Mouse (Mus musculus) kidney, postnatal 0 days (tissue): ENCODE data around the gene Kcnh2. TPM values are rescaled to one million over a fixed set of nuclear protein-coding genes. Genes with fewer than 3 reads are reported as not detected.

Experiments used
- ATAC-seq: fragments of 200-750 bp; cut with Nextera tagmentation; replicated peaks from 2 replicates; pipeline ENCODE4 v1.8.0; 2017; ENCODE audit warnings: low read depth, moderate number of reproducible peaks, moderate TSS enrichment, moderate library complexity; ENCODE audit not compliant: low FRiP score
- DNase-seq: peaks from one replicate; pipeline ENCODE4 v3.0.0-alpha.2; 2016; ENCODE audit warnings: low spot score
- H3K27ac ChIP-seq: fragments of 300-500 bp; sonication (generic); 2 replicates; pipeline ENCODE4 v1.5.1; 2014; ENCODE audit warnings: mild to moderate bottlenecking
- H3K27me3 ChIP-seq: fragments of 300-500 bp; sonication (generic); 2 replicates; pipeline ENCODE4 v1.6.1; 2014; ENCODE audit warnings: low read length, mixed read lengths; ENCODE audit not compliant: insufficient read depth
- H3K36me3 ChIP-seq: fragments of 300-500 bp; sonication (generic); 2 replicates; pipeline ENCODE4 v1.6.1; 2014; ENCODE audit warnings: low read length, mixed read lengths; ENCODE audit not compliant: insufficient read depth
- H3K4me1 ChIP-seq: fragments of 300-500 bp; sonication (generic); replicated peaks from 2 replicates; pipeline ENCODE4 v1.6.1; 2014; ENCODE audit warnings: antibody characterized with exemption, low read length, mixed read lengths; ENCODE audit not compliant: insufficient read depth
- H3K4me2 ChIP-seq: fragments of 300-500 bp; sonication (generic); 2 replicates; pipeline ENCODE4 v1.6.1; 2014; ENCODE audit warnings: mild to moderate bottlenecking, low read length, moderate library complexity, mixed read lengths
- H3K4me3 ChIP-seq: fragments of 300-500 bp; sonication (generic); replicated peaks from 2 replicates; pipeline ENCODE4 v1.5.1; 2014; ENCODE audit warnings: low read depth, low read length
- H3K9ac ChIP-seq: fragments of 300-500 bp; sonication (generic); 2 replicates; pipeline ENCODE4 v1.6.1; 2014; ENCODE audit warnings: low read depth, low read length
- H3K9me3 ChIP-seq: fragments of 300-500 bp; sonication (generic); replicated peaks from 2 replicates; pipeline ENCODE4 v1.6.1; 2016; ENCODE audit warnings: low read length, inconsistent platforms, mixed read lengths
- CTCF ChIP-seq: IDR thresholded peaks from 2 replicates; pipeline ENCODE4 v1.5.1; 2016; ENCODE audit warnings: antibody characterized with exemption, low read depth, mild to moderate bottlenecking, moderate library complexity
- WGBS: fragments of 180-500 bp; shearing (Covaris S2); extraction: QIAGEN DNeasy Blood & Tissue Kit; methylation state at CpG from one replicate; pipeline ENCODE4 v1.1.7; 2014; 5-methylcytosine and 5-hydroxymethylcytosine counted together
- polyA plus RNA-seq: library from polyadenylated mRNA; unstranded; fragments of >200 nt; fragmentation: Nextera tagmentation; extraction: Ambion mirVana; gene quantifications from 2 replicates; pipeline ENCODE4 v1.2.1, GENCODE M21; 2015

Kcnh2 gene
- polyA plus RNA-seq, 1 experiment from 2014 or later: 4.4 TPM

- WGBS: 67% methylated on average over 6 of the region's 6 CpGs
- Histone ChIP-seq H3K9ac (peak overlapping the region; percentile 53), H3K36me3 (0 out of 2 replicates have a peak, but pooled peaks cover 6% of the 10 kb centered on the region), H3K9me3 (no peaks in the 10 kb centered on the region), H3K4me1 (peaks cover 16% of the 10 kb centered on the region), H3K27me3 (no peaks in the 10 kb centered on the region), H3K27ac (peak overlapping the region; percentile 42; the same call in 1 of the 2 replicates), H3K4me2 (peak overlapping the region; percentile 71), H3K4me3 (peak overlapping the region; percentile 24; the same call in 1 of the 2 replicates)
- TF ChIP-seq CTCF: no peak
- ATAC-seq (no peak), DNase-seq (no peak)
These were observed 22.6 kb downstream of the Kcnh2 start for GRCm38 (mm10) chr5:24328813-24329211.

GRCm38 (mm10) chr5:24326842-24327417 is 24.5 kb downstream of the Kcnh2 start:
- Histone ChIP-seq H3K27ac (no peak overlapping the region), H3K9ac (no peak overlapping the region)

GRCm38 (mm10) chr5:24326166-24326841 is 25.1 kb downstream of the Kcnh2 start:
- ATAC-seq: no peak
- Histone ChIP-seq H3K9me3 (no peaks in the 10 kb centered on the region), H3K27me3 (no peaks in the 10 kb centered on the region), H3K36me3 (0 out of 2 replicates have a peak, but pooled peaks cover 6% of the 10 kb centered on the region), H3K4me3 (no peak overlapping the region), H3K4me2 (no peak overlapping the region), H3K4me1 (peaks cover 16% of the 10 kb centered on the region), H3K27ac (no peak overlapping the region), H3K9ac (no peak overlapping the region)
- WGBS: 94% methylated on average over 15 of the region's 15 CpGs
- TF ChIP-seq CTCF: no peak
- DNase-seq: no peak

More at GRCm38 (mm10) chr5:24326842-24327417, 24.5 kb downstream of the Kcnh2 start:
- Histone ChIP-seq H3K4me1 (peaks cover 16% of the 10 kb centered on the region), H3K9me3 (no peaks in the 10 kb centered on the region), H3K4me3 (no peak overlapping the region), H3K27me3 (no peaks in the 10 kb centered on the region), H3K36me3 (0 out of 2 replicates have a peak, but pooled peaks cover 6% of the 10 kb centered on the region), H3K4me2 (no peak overlapping the region)
- 81% methylated on average over 4 of the region's 4 CpGs for WGBS
- ATAC-seq: no peak
- DNase-seq: no peak
- peak; percentile 2; the same call in 1 of the 2 replicates for TF ChIP-seq CTCF

- WGBS: 61% methylated on average over 14 of the region's 14 CpGs
- Histone ChIP-seq H3K4me1 (peaks cover 21% of the 10 kb centered on the region), H3K4me3 (no peak overlapping the region), H3K9ac (no peak overlapping the region), H3K36me3 (0 out of 2 replicates have a peak, but pooled peaks cover 6% of the 10 kb centered on the region), H3K27ac (no peak overlapping the region), H3K27me3 (no peaks in the 10 kb centered on the region), H3K4me2 (no peak overlapping the region), H3K9me3 (no peaks in the 10 kb centered on the region)
- TF ChIP-seq CTCF: no peak
- DNase-seq (no peak), ATAC-seq (no peak)
These were observed 26.2 kb downstream of the Kcnh2 start for GRCm38 (mm10) chr5:24325251-24325650.

GRCm38 (mm10) chr5:24321711-24322682 is 29.4 kb downstream of the Kcnh2 start:
- peak; percentile 43; the same call in 1 of the 2 replicates for ATAC-seq
- no peak for DNase-seq

More at GRCm38 (mm10) chr5:24321711-24322682, 29.4 kb downstream of the Kcnh2 start:
- TF ChIP-seq CTCF: no peak
- H3K27me3 ChIP-seq: no peaks in the 10 kb centered on the region
- H3K9me3 ChIP-seq: no peaks in the 10 kb centered on the region
- H3K36me3 ChIP-seq: 0 out of 2 replicates have a peak, but pooled peaks cover 6% of the 10 kb centered on the region
- no peak overlapping the region for H3K9ac ChIP-seq
- H3K27ac ChIP-seq: no peak overlapping the region
- WGBS: 28% methylated on average over 22 of the region's 22 CpGs
- no peak overlapping the region for H3K4me2 ChIP-seq
- no peak overlapping the region for H3K4me3 ChIP-seq
- H3K4me1 ChIP-seq: peaks cover 6% of the 10 kb centered on the region; the same call in 1 of the 2 replicates
